Mouse (Mus musculus): ENCODE data around the gene Cox6a2. TPM values are rescaled to one million over a fixed set of nuclear protein-coding genes. Genes with fewer than 3 reads are reported as not detected.
"Not testable (repeated sequence)": the region's sequence is repeated elsewhere in the genome, so short reads cannot be mapped to it uniquely, and the experiment has no call there.

Cox6a2 gene
- polyA plus RNA-seq, 1 experiment from 2014 or later: not detected

GRCm38 (mm10) chr7:128166391-128166790 is 39.8 kb downstream of the Cox6a2 start:
- no peak overlapping the region for H3K4me3 ChIP-seq (ENCODE audit: low read depth, low read length)
- ATAC-seq (ENCODE audit: low FRiP score): no peak
- 93% methylated on average over 7 of the region's 7 CpGs for WGBS

GRCm38 (mm10) chr7:128164001-128164400 is 42.2 kb downstream of the Cox6a2 start:
- H3K9me3 ChIP-seq (ENCODE audit: control insufficient read depth, low read length): no peaks in the 10 kb centered on the region
- no peaks in the 10 kb centered on the region for H3K36me3 ChIP-seq (ENCODE audit: control insufficient read depth, insufficient read depth, low read length)
- H3K9ac ChIP-seq (ENCODE audit: low read length): no peak overlapping the region
- DNase-seq (ENCODE audit: low spot score, missing footprints) (no peak), ATAC-seq (ENCODE audit: low FRiP score) (no peak)
- H3K27ac ChIP-seq (ENCODE audit: low read depth, low read length): no peak overlapping the region
- no peaks in the 10 kb centered on the region for H3K27me3 ChIP-seq (ENCODE audit: control insufficient read depth, insufficient read depth, low read length)
- no peak overlapping the region for H3K4me3 ChIP-seq (ENCODE audit: low read depth, low read length)
- no peak overlapping the region for H3K4me2 ChIP-seq
- WGBS: 93% methylated on average over 4 of the region's 4 CpGs
- H3K4me1 ChIP-seq (ENCODE audit: control insufficient read depth, insufficient read depth, low read length): no peaks in the 10 kb centered on the region

More at GRCm38 (mm10) chr7:128166391-128166790, 39.8 kb downstream of the Cox6a2 start:
- Histone ChIP-seq H3K9ac (ENCODE audit: low read length) (no peak overlapping the region), H3K27ac (ENCODE audit: low read depth, low read length) (no peak overlapping the region), H3K4me2 (no peak overlapping the region), H3K9me3 (ENCODE audit: control insufficient read depth, low read length) (no peaks in the 10 kb centered on the region), H3K4me1 (ENCODE audit: control insufficient read depth, insufficient read depth, low read length) (no peaks in the 10 kb centered on the region), H3K36me3 (ENCODE audit: control insufficient read depth, insufficient read depth, low read length) (no peaks in the 10 kb centered on the region), H3K27me3 (ENCODE audit: control insufficient read depth, insufficient read depth, low read length) (no peaks in the 10 kb centered on the region)
- DNase-seq (ENCODE audit: low spot score, missing footprints): no peak

GRCm38 (mm10) chr7:128158688-128159354 is 47.4 kb downstream of the Cox6a2 start:
- not testable (repeated sequence) for H3K36me3 ChIP-seq (ENCODE audit: control insufficient read depth, insufficient read depth, low read length); H3K9ac ChIP-seq (ENCODE audit: low read length); H3K9me3 ChIP-seq (ENCODE audit: control insufficient read depth, low read length); H3K4me3 ChIP-seq (ENCODE audit: low read depth, low read length); H3K4me1 ChIP-seq (ENCODE audit: control insufficient read depth, insufficient read depth, low read length); H3K27ac ChIP-seq (ENCODE audit: low read depth, low read length); H3K4me2 ChIP-seq; ATAC-seq (ENCODE audit: low FRiP score); DNase-seq (ENCODE audit: low spot score, missing footprints); H3K27me3 ChIP-seq (ENCODE audit: control insufficient read depth, insufficient read depth, low read length)
- WGBS: 87% methylated on average over 8 of the region's 8 CpGs

Other genes starting within 250 kb of the Cox6a2 start
- gene Fus, start 238.9 kb downstream of the Cox6a2 start, polyA plus RNA-seq (2014; fragmentation: Nextera tagmentation; extraction: Ambion mirVana): 51.6 and 54.4 TPM in 2 replicates
- gene Pycard, start 212.5 kb downstream of the Cox6a2 start, polyA plus RNA-seq (2014; fragmentation: Nextera tagmentation; extraction: Ambion mirVana): 5.5 and 6.7 TPM in 2 replicates
- gene Trim72, start 202.4 kb downstream of the Cox6a2 start, polyA plus RNA-seq (2014; fragmentation: Nextera tagmentation; extraction: Ambion mirVana): 0.07 TPM in 1 of 2 replicates, not detected in the other
- gene Itgam, start 143.7 kb downstream of the Cox6a2 start, polyA plus RNA-seq (2014; fragmentation: Nextera tagmentation; extraction: Ambion mirVana): 0.20 and 0.37 TPM in 2 replicates
- not detected in 2 replicates for gene Gm49368, start 143.7 kb downstream of the Cox6a2 start, polyA plus RNA-seq (2014; fragmentation: Nextera tagmentation; extraction: Ambion mirVana)
- 0.19 TPM in 1 of 2 replicates, not detected in the other for gene Itgax, start 76.8 kb downstream of the Cox6a2 start, polyA plus RNA-seq (2014; fragmentation: Nextera tagmentation; extraction: Ambion mirVana)
- gene Itgad, start 52.0 kb downstream of the Cox6a2 start, polyA plus RNA-seq (2014; fragmentation: Nextera tagmentation; extraction: Ambion mirVana): not detected in 2 replicates
- 5.8 and 7.1 TPM in 2 replicates for gene Armc5, start 31.0 kb upstream of the Cox6a2 start, polyA plus RNA-seq (2014; fragmentation: Nextera tagmentation; extraction: Ambion mirVana)
- 13.7 and 14.2 TPM in 2 replicates for gene 9130023H24Rik, start 31.6 kb upstream of the Cox6a2 start, polyA plus RNA-seq (2014; fragmentation: Nextera tagmentation; extraction: Ambion mirVana)
- gene Tgfb1i1, start 40.4 kb upstream of the Cox6a2 start, polyA plus RNA-seq (2014; fragmentation: Nextera tagmentation; extraction: Ambion mirVana): 32.2 and 34.3 TPM in 2 replicates
- gene Slc5a2, start 59.3 kb upstream of the Cox6a2 start, polyA plus RNA-seq (2014; fragmentation: Nextera tagmentation; extraction: Ambion mirVana): 0.16 TPM in 1 of 2 replicates, not detected in the other
- 19.1 and 21.0 TPM in 2 replicates for gene BC017158, start 91.8 kb upstream of the Cox6a2 start, polyA plus RNA-seq (2014; fragmentation: Nextera tagmentation; extraction: Ambion mirVana)
- gene Rgs10, start 212.4 kb upstream of the Cox6a2 start, polyA plus RNA-seq (2014; fragmentation: Nextera tagmentation; extraction: Ambion mirVana): 10.0 and 11.7 TPM in 2 replicates

Measured in midbrain, embryonic 11.5 days (tissue).